Mouse (Mus musculus) erythroblast, embryonic 14.5 days (primary cell): ENCODE measurements around the gene Cntn1.

ENCODE experiments used
- GATA1 ChIP-seq: IDR thresholded peaks from 2 replicates; pipeline ENCODE4 v1.6.1; 2012; ENCODE audit warnings: low read length, inconsistent platforms, mixed read lengths
- TAL1 ChIP-seq: IDR thresholded peaks from 3 replicates; pipeline ENCODE4 v1.6.1; 2012; ENCODE audit warnings: low read length, inconsistent platforms, mixed read lengths

DNA sequence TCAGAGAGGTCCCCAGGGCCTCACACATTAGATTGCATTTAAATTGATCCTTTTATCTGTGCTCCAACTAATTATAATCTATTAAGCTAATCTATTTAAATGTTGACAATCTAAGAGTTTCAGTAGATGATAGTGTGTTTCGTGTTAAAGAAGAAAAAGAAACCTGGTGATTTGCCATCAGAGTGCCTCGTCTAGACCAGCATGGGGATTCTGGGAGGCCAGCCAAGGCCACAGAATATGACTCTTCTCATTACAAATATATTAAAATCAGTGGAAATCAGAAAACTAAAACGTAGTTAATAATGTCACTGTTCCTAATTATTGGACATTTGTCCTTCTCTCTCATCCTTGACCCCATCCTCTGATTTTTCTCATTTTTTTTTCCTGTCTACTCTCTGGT lies 164.9 kb downstream of the Cntn1 start:
- TF ChIP-seq TAL1 (no peak), GATA1 (no peak)
